Mouse (Mus musculus) olfactory bulb, adult 2 months (tissue): ENCODE measurements around the gene Ptk7.

Experiments used
- CTCF ChIP-seq: fragments of 200-500 bp; IDR thresholded peaks from 2 replicates; pipeline ENCODE4 v1.5.1; 2012; ENCODE audit warnings: low read depth, mild to moderate bottlenecking, low read length, moderate library complexity; ENCODE audit not compliant: insufficient read depth
- POLR2A ChIP-seq: fragments of 200-500 bp; IDR thresholded peaks from 2 replicates; pipeline ENCODE4 v1.6.1; 2012; ENCODE audit warnings: mild to moderate bottlenecking, low read depth, low read length, moderate library complexity; ENCODE audit not compliant: insufficient read depth

- no peak for TF ChIP-seq CTCF
- no peak for TF ChIP-seq POLR2A
These were observed 54.8 kb downstream of the Ptk7 start for GRCm38 (mm10) chr17:46574535-46574934.
